23 mouse cellular contexts compared by ENCODE assay signal in genomic region chr5:134532417-134532816, GRCm38 (mm10). TPM values are rescaled to one million over a fixed set of nuclear protein-coding genes. Genes with fewer than 3 reads are reported as not detected.
DNase-seq lines count a peak whose midpoint lies in the region; ATAC-seq and TF ChIP-seq lines count a peak whose summit lies in the region.
"Had no signal": no experiment of that assay in that cellular context is flagged by ENCODE, and none has a peak within 500 bp of the region (broad histone marks: within the 10 kb centered on the region; RNA-seq: fewer than 3 reads in every experiment).

No protein-coding gene starts in this region.

- H3K4me3 ChIP-seq in liver, embryonic 13.5 days (replicated peaks) = no peak overlapping the region
- no peak overlapping the region for H3K4me3 ChIP-seq in liver, embryonic 11.5 days (ENCODE audit: low read depth, low read length)
- H3K4me3 ChIP-seq in bone marrow macrophage, adult 2 months (ENCODE audit: insufficient read depth, low read length) = no peak overlapping the region
- H3K4me3 ChIP-seq in megakaryocyte, embryonic 14.5 days (replicated peaks) = peak overlapping the region; percentile 33
- H3K4me3 ChIP-seq: heart, adult 2 months; kidney, embryonic 15.5 days; lung, embryonic 15.5 days; neural tube, embryonic 13.5 days had no signal

- peak; percentile 58; the same call in 1 of the 2 replicates for ATAC-seq in liver, embryonic 13.5 days (ENCODE audit: low read depth)
- ATAC-seq in liver, embryonic 11.5 days (replicated peaks; ENCODE audit: low FRiP score) = no peak
- no peak for ATAC-seq in activated CD4-positive, CD25-positive, alpha-beta regulatory T cell, adult 4 months
- ATAC-seq: intestine, embryonic 16.5 days had no signal

- 52% methylated on average over 6 of the region's 6 CpGs for WGBS in liver, embryonic 13.5 days (ENCODE audit: insufficient replicate concordance)
- 63% methylated on average over 6 of the region's 6 CpGs for WGBS in liver, embryonic 11.5 days

- no peaks in the 10 kb centered on the region for H3K27me3 ChIP-seq in liver, embryonic 13.5 days
- H3K27me3 ChIP-seq in liver, embryonic 11.5 days (replicated peaks; ENCODE audit: control insufficient read depth, insufficient read depth, low read length) = no peaks in the 10 kb centered on the region
- H3K27me3 ChIP-seq in megakaryocyte, embryonic 14.5 days (replicated peaks) = no peaks in the 10 kb centered on the region
- H3K27me3 ChIP-seq: kidney, embryonic 15.5 days; lung, embryonic 15.5 days; neural tube, embryonic 13.5 days had no signal

- H3K27ac ChIP-seq in liver, embryonic 13.5 days = no peak overlapping the region
- H3K27ac ChIP-seq in liver, embryonic 11.5 days (ENCODE audit: low read depth, low read length) = no peak overlapping the region
- 0 out of 2 replicates have a peak overlapping the region, but pooled peaks have one; percentile 24 for H3K27ac ChIP-seq in bone marrow macrophage, adult 2 months (ENCODE audit: insufficient read depth, low read depth, low read length)
- H3K27ac ChIP-seq: heart, adult 2 months; kidney, embryonic 15.5 days; lung, embryonic 15.5 days had no signal

- TF ChIP-seq CTCF in bone marrow macrophage, adult 2 months (IDR thresholded peaks at IDR 0.05; ENCODE audit: low read depth, low read length) = no peak

- H3K9ac ChIP-seq in liver, embryonic 13.5 days = no peak overlapping the region
- no peak overlapping the region for H3K9ac ChIP-seq in liver, embryonic 11.5 days (ENCODE audit: low read depth, low read length)
- H3K9ac ChIP-seq: kidney, embryonic 15.5 days; lung, embryonic 15.5 days; neural tube, embryonic 13.5 days had no signal

- peak; percentile 69 for DNase-seq in adrenal gland, adult 2 months
- no peak for DNase-seq in adrenal gland, postnatal 25 days
- DNase-seq in liver, embryonic 13.5 days = no peak
- DNase-seq in liver, embryonic 11.5 days (ENCODE audit: low spot score) = no peak
- no peak for DNase-seq in neural tube, embryonic 10.5 days (ENCODE audit: extremely low spot score, low spot score)
- DNase-seq: gastrocnemius, postnatal 10 days; heart, adult 2 months; heart, postnatal 4 days; kidney, postnatal 4 days; thymus, postnatal 4 days had no signal

- H3K36me3 ChIP-seq in liver, embryonic 13.5 days = 0 out of 2 replicates have a peak, but pooled peaks cover 10% of the 10 kb centered on the region
- no peaks in the 10 kb centered on the region; the same call in 1 of the 2 replicates for H3K36me3 ChIP-seq in liver, embryonic 11.5 days (ENCODE audit: control insufficient read depth, insufficient read depth, low read length)
- peaks cover 74% of the 10 kb centered on the region for H3K36me3 ChIP-seq in megakaryocyte, embryonic 14.5 days (replicated peaks; ENCODE audit: low read length)
- H3K36me3 ChIP-seq: G1E had no signal

- H3K9me3 ChIP-seq in liver, embryonic 13.5 days (replicated peaks) = no peaks in the 10 kb centered on the region
- no peaks in the 10 kb centered on the region for H3K9me3 ChIP-seq in liver, embryonic 11.5 days (ENCODE audit: control insufficient read depth, low read length)
- H3K9me3 ChIP-seq in megakaryocyte, embryonic 14.5 days = no peaks in the 10 kb centered on the region
- H3K9me3 ChIP-seq: G1E; kidney, embryonic 15.5 days; lung, embryonic 15.5 days; neural tube, embryonic 13.5 days had no signal

- H3K4me1 ChIP-seq in liver, embryonic 13.5 days (replicated peaks) = peaks cover 7% of the 10 kb centered on the region; the same call in 1 of the 2 replicates
- H3K4me1 ChIP-seq in liver, embryonic 11.5 days (replicated peaks; ENCODE audit: control insufficient read depth, insufficient read depth, low read length) = peaks cover 7% of the 10 kb centered on the region; the same call in 1 of the 2 replicates
- peaks cover 21% of the 10 kb centered on the region for H3K4me1 ChIP-seq in bone marrow macrophage, adult 2 months (ENCODE audit: control insufficient read depth, insufficient read depth, low read length)
- H3K4me1 ChIP-seq in megakaryocyte, embryonic 14.5 days = peaks cover 76% of the 10 kb centered on the region
- H3K4me1 ChIP-seq: lung, embryonic 15.5 days had no signal

- no peak for TF ChIP-seq POLR2A in bone marrow macrophage, adult 2 months (IDR thresholded peaks at IDR 0.05; ENCODE audit: borderline replicate concordance, low read depth, low read length)

- H3K4me2 ChIP-seq in liver, embryonic 13.5 days = no peak overlapping the region
- no peak overlapping the region for H3K4me2 ChIP-seq in liver, embryonic 11.5 days
- H3K4me2 ChIP-seq: kidney, embryonic 15.5 days; lung, embryonic 15.5 days; neural tube, embryonic 13.5 days had no signal

RNA-seq across cellular contexts. Expression of gene Clip2, which starts 19.8 kb away (rescaled TPM):
- 10 to 100 TPM; 13.3 to 21.5 TPM for total RNA-seq in adrenal gland, adult 2 months (2021)
- polyA plus RNA-seq in adrenal gland, adult 2 months (2012; rRNA removed) = 15.1 and 16.8 TPM in 2 replicates
- 13.9 and 17.8 TPM in 2 replicates for total RNA-seq in adrenal gland, postnatal 25 days (2021)
- polyA plus RNA-seq in liver, embryonic 13.5 days (2015; fragmentation: Nextera tagmentation; extraction: Ambion mirVana) = 0.37 and 0.50 TPM in 2 replicates
- 1.4 and 1.7 TPM in 2 replicates for polyA plus RNA-seq in liver, embryonic 11.5 days (2014; fragmentation: Nextera tagmentation; extraction: Ambion mirVana)
- 13.1 and 14.3 TPM in 2 replicates for polyA plus RNA-seq in bone marrow macrophage, adult 2 months (2012; ENCODE audit: insufficient read depth, insufficient read length, missing spikeins)
- 32.0 and 86.2 TPM in 2 replicates for polyA plus RNA-seq in megakaryocyte, embryonic 14.5 days (2012; ENCODE audit: insufficient read depth, low replicate concordance)
- 1 to 10 TPM in 1 of 2 experiments, under 1 TPM in 1; 0.30 to 1.1 TPM for polyA plus RNA-seq in activated CD4-positive, CD25-positive, alpha-beta regulatory T cell, adult 4 months (2017; shearing (Covaris generic))

RNA-seq across cellular contexts. Expression of gene Syna, which starts 27.6 kb away (rescaled TPM):
- not detected for total RNA-seq in adrenal gland, adult 2 months (2021)
- polyA plus RNA-seq in adrenal gland, adult 2 months (2012; rRNA removed) = 0.04 TPM in 1 of 2 replicates, not detected in the other
- not detected in 2 replicates for total RNA-seq in adrenal gland, postnatal 25 days (2021)
- not detected in 2 replicates for polyA plus RNA-seq in liver, embryonic 13.5 days (2015; fragmentation: Nextera tagmentation; extraction: Ambion mirVana)
- polyA plus RNA-seq in liver, embryonic 11.5 days (2014; fragmentation: Nextera tagmentation; extraction: Ambion mirVana) = not detected in 2 replicates
- polyA plus RNA-seq in bone marrow macrophage, adult 2 months (2012; ENCODE audit: insufficient read depth, insufficient read length, missing spikeins) = not detected in 2 replicates
- not detected in 2 replicates for polyA plus RNA-seq in megakaryocyte, embryonic 14.5 days (2012; ENCODE audit: insufficient read depth, low replicate concordance)
- under 1 TPM in 1 of 2 experiments, not detected in 1; 0.43 TPM for polyA plus RNA-seq in activated CD4-positive, CD25-positive, alpha-beta regulatory T cell, adult 4 months (2017; shearing (Covaris generic))
- total RNA-seq: heart, adult 2 months; heart, postnatal 4 days had no signal
- polyA plus RNA-seq: forebrain, embryonic 11.5 days; G1E; heart, adult 2 months; heart, embryonic 14.5 days; intestine, embryonic 16.5 days; limb, embryonic 11.5 days; spleen, adult 2 months; stomach, embryonic 14.5 days had no signal

RNA-seq across cellular contexts. Expression of gene Rfc2, which starts 48.7 kb away (rescaled TPM):
- total RNA-seq in adrenal gland, adult 2 months (2021) = 10 to 100 TPM; 40.0 to 48.4 TPM
- 25.2 and 29.5 TPM in 2 replicates for polyA plus RNA-seq in adrenal gland, adult 2 months (2012; rRNA removed)
- total RNA-seq in adrenal gland, postnatal 25 days (2021) = 46.6 and 60.4 TPM in 2 replicates
- 233 and 246 TPM in 2 replicates for polyA plus RNA-seq in liver, embryonic 13.5 days (2015; fragmentation: Nextera tagmentation; extraction: Ambion mirVana)
- polyA plus RNA-seq in liver, embryonic 11.5 days (2014; fragmentation: Nextera tagmentation; extraction: Ambion mirVana) = 363 and 374 TPM in 2 replicates
- 90.0 and 91.9 TPM in 2 replicates for polyA plus RNA-seq in bone marrow macrophage, adult 2 months (2012; ENCODE audit: insufficient read depth, insufficient read length, missing spikeins)
- polyA plus RNA-seq in megakaryocyte, embryonic 14.5 days (2012; ENCODE audit: insufficient read depth, low replicate concordance) = 9.1 and 35.0 TPM in 2 replicates
- polyA plus RNA-seq in activated CD4-positive, CD25-positive, alpha-beta regulatory T cell, adult 4 months (2017; shearing (Covaris generic)) = 100 to 1,000 TPM; 129 to 149 TPM
